Mouse (Mus musculus) forebrain, embryonic 13.5 days (tissue): ENCODE measurements around the gene Npas4. TPM values are rescaled to one million over a fixed set of nuclear protein-coding genes. Genes with fewer than 3 reads are reported as not detected.

Experiments used
- ATAC-seq: fragments of 200-750 bp; cut with Nextera tagmentation; 2 replicates; pipeline ENCODE4 v1.8.0; 2017
- H3K27ac ChIP-seq: fragments of 300-500 bp; sonication (generic); 2 replicates; pipeline ENCODE4 v1.5.1; 2015; ENCODE audit warnings: inconsistent platforms, mild to moderate bottlenecking, moderate library complexity
- H3K27me3 ChIP-seq: fragments of 300-500 bp; sonication (generic); 2 replicates; pipeline ENCODE4 v1.6.1; 2015; ENCODE audit warnings: mild to moderate bottlenecking, inconsistent platforms
- H3K36me3 ChIP-seq: fragments of 300-500 bp; sonication (generic); 2 replicates; pipeline ENCODE4 v1.6.1; 2015; ENCODE audit warnings: mild to moderate bottlenecking, inconsistent platforms; ENCODE audit not compliant: poor library complexity, severe bottlenecking
- H3K4me1 ChIP-seq: fragments of 300-500 bp; sonication (generic); 2 replicates; pipeline ENCODE4 v1.6.1; 2015; ENCODE audit warnings: inconsistent platforms
- H3K4me2 ChIP-seq: fragments of 300-500 bp; sonication (generic); 2 replicates; pipeline ENCODE4 v1.6.1; 2015; ENCODE audit warnings: inconsistent platforms, mild to moderate bottlenecking, moderate library complexity
- H3K4me3 ChIP-seq: fragments of 300-500 bp; sonication (generic); 2 replicates; pipeline ENCODE4 v1.5.1; 2015; ENCODE audit warnings: mild to moderate bottlenecking, inconsistent platforms
- H3K9ac ChIP-seq: fragments of 300-500 bp; sonication (generic); 2 replicates; pipeline ENCODE4 v1.6.1; 2015; ENCODE audit warnings: mild to moderate bottlenecking, inconsistent platforms
- H3K9me3 ChIP-seq: fragments of 300-500 bp; sonication (generic); replicated peaks from 2 replicates; pipeline ENCODE4 v1.6.1; 2016; ENCODE audit warnings: inconsistent platforms
- WGBS: fragments of 180-500 bp; shearing (Covaris S2); methylation state at CpG from one replicate; pipeline ENCODE4 v1.1.7; 2015; 5-methylcytosine and 5-hydroxymethylcytosine counted together
- polyA plus RNA-seq: library from polyadenylated mRNA; unstranded; fragments of >200 nt; fragmentation: Nextera tagmentation; extraction: Ambion mirVana; gene quantifications from 2 replicates; pipeline ENCODE4 v1.2.1, GENCODE M21; 2015

Npas4 gene
- polyA plus RNA-seq, 1 experiment from 2014 or later, result 0.18 TPM

GRCm38 (mm10) chr19:4936896-4937295 lies 53.2 kb downstream of the Npas4 start:
- peaks cover 22% of the 10 kb centered on the region for H3K27me3 ChIP-seq
- H3K9me3 ChIP-seq, result no peaks in the 10 kb centered on the region
- WGBS, result 90% methylated on average over 2 of the region's 2 CpGs
- peaks cover 4% of the 10 kb centered on the region; the same call in 1 of the 2 replicates for H3K4me1 ChIP-seq
- no peak for ATAC-seq
- H3K36me3 ChIP-seq, result peaks cover 6% of the 10 kb centered on the region; the same call in 1 of the 2 replicates
- no peak overlapping the region for H3K4me3 ChIP-seq
- H3K4me2 ChIP-seq, result no peak overlapping the region
- no peak overlapping the region for H3K9ac ChIP-seq
- H3K27ac ChIP-seq, result no peak overlapping the region

Other genes starting within 250 kb of the Npas4 start
- gene Rbm4b, start 233.8 kb downstream of the Npas4 start, polyA plus RNA-seq, result 188 and 192 TPM in 2 replicates
- 103 TPM in 2 replicates for gene Rbm4, start 196.4 kb downstream of the Npas4 start, polyA plus RNA-seq
- gene Gm21992, start 178.7 kb downstream of the Npas4 start, polyA plus RNA-seq, result 43.0 and 47.4 TPM in 2 replicates
- 88.3 and 95.3 TPM in 2 replicates for gene Rbm14, start 178.7 kb downstream of the Npas4 start, polyA plus RNA-seq
- gene Ccs, start 151.0 kb downstream of the Npas4 start, polyA plus RNA-seq, result 42.0 and 47.0 TPM in 2 replicates
- gene Ccdc87, start 150.9 kb downstream of the Npas4 start, polyA plus RNA-seq, result 0.23 and 0.39 TPM in 2 replicates
- gene Ctsf, start 135.2 kb downstream of the Npas4 start, polyA plus RNA-seq, result 31.3 and 34.5 TPM in 2 replicates
- 0.64 and 0.97 TPM in 2 replicates for gene Actn3, start 112.4 kb downstream of the Npas4 start, polyA plus RNA-seq
- gene Zdhhc24, start 111.6 kb downstream of the Npas4 start, polyA plus RNA-seq, result 17.1 and 20.1 TPM in 2 replicates
- gene Bbs1, start 83.7 kb downstream of the Npas4 start, polyA plus RNA-seq, result 8.9 and 10.8 TPM in 2 replicates
- 118 and 132 TPM in 2 replicates for gene Dpp3, start 62.0 kb downstream of the Npas4 start, polyA plus RNA-seq
- gene Peli3, start 47.2 kb downstream of the Npas4 start, polyA plus RNA-seq, result 5.7 TPM in 2 replicates
- 128 and 135 TPM in 2 replicates for gene Mrpl11, start 28.2 kb downstream of the Npas4 start, polyA plus RNA-seq
- 6.9 and 8.3 TPM in 2 replicates for gene Slc29a2, start 33.5 kb upstream of the Npas4 start, polyA plus RNA-seq
- gene B4gat1, start 48.5 kb upstream of the Npas4 start, polyA plus RNA-seq, result 39.4 and 40.3 TPM in 2 replicates
- gene AC124502.3, start 48.6 kb upstream of the Npas4 start, polyA plus RNA-seq, result 3.2 and 3.4 TPM in 2 replicates
- gene Brms1, start 51.0 kb upstream of the Npas4 start, polyA plus RNA-seq, result 56.0 and 63.2 TPM in 2 replicates
- 0.62 and 0.78 TPM in 2 replicates for gene Rin1, start 60.2 kb upstream of the Npas4 start, polyA plus RNA-seq
- gene Cd248, start 77.8 kb upstream of the Npas4 start, polyA plus RNA-seq, result 7.0 and 7.3 TPM in 2 replicates
- gene Tmem151a, start 95.2 kb upstream of the Npas4 start, polyA plus RNA-seq, result 2.3 and 2.8 TPM in 2 replicates
- gene Yif1a, start 98.2 kb upstream of the Npas4 start, polyA plus RNA-seq, result 62.4 and 71.4 TPM in 2 replicates
- gene Cnih2, start 108.2 kb upstream of the Npas4 start, polyA plus RNA-seq, result 208 and 212 TPM in 2 replicates
- gene Rab1b, start 116.8 kb upstream of the Npas4 start, polyA plus RNA-seq, result 235 and 252 TPM in 2 replicates
- 41.1 and 43.6 TPM in 2 replicates for gene Klc2, start 128.2 kb upstream of the Npas4 start, polyA plus RNA-seq